Mouse (Mus musculus): ENCODE measurements around the gene Tfr2.

- TF ChIP-seq GATA1 (IDR thresholded peaks at IDR 0.05; ENCODE audit: low read length) (no peak), TAL1 (IDR thresholded peaks at IDR 0.05; ENCODE audit: low read length) (no peak)
Observed at GRCm38 (mm10) chr5:137526192-137526936, 43.3 kb upstream of the Tfr2 start.

Measured in erythroblast, embryonic 14.5 days (primary cell).